Mouse (Mus musculus) c-Kit-positive CD71-negative TER-119-negative erythroid progenitor cells, embryonic 14.5 days (primary cell): ENCODE measurements around the gene Cd68.
"Not testable (repeated sequence)": the region's sequence is repeated elsewhere in the genome, so short reads cannot be mapped to it uniquely, and the experiment has no call there.

Experiments
- DNase-seq: peaks from one replicate; pipeline ENCODE4 v3.0.0-alpha.2; 2013; ENCODE audit warnings: low read depth

The Cd68 gene

DNA sequence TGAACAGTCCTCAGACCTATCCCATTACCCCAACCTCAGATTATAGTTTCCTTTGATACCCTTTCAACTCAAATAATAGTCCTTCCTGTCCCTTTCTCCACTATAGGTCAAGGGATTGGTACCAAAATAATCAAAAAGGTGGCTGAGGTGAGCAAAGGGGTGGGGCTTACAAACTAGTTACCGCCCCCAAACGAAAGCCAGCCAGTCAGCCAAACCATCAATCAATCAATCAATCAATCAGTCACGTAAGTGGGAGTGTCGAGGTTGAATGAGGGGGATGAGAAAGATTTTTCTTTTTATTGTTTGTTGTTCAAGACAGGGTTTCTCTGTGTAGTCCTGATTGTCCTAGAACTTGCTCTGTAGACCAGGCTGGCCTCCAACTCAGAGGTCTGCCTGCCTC, 42.9 kb downstream of the Cd68 start:
- no peak for DNase-seq

DNA sequence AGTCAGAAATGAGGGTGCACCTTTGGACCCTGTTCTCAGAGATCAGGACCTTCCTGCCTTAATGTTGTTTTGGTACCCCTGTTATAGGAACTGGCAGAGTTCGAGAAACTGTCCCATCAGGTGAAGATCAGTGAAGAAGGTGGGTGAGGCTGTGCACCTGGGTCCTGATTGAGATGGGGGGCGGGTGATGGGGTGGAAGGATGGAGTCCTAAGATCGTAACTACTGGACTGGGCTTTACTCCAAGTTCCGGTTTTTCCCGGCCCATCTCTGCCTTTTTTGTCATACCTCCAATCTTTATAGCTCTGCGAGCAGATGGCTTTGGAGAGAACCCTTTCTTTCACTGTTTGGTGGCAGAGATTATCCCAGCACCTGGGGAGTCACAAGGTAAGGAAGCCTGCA, 43.5 kb downstream of the Cd68 start:
- DNase-seq, result no peak

DNA sequence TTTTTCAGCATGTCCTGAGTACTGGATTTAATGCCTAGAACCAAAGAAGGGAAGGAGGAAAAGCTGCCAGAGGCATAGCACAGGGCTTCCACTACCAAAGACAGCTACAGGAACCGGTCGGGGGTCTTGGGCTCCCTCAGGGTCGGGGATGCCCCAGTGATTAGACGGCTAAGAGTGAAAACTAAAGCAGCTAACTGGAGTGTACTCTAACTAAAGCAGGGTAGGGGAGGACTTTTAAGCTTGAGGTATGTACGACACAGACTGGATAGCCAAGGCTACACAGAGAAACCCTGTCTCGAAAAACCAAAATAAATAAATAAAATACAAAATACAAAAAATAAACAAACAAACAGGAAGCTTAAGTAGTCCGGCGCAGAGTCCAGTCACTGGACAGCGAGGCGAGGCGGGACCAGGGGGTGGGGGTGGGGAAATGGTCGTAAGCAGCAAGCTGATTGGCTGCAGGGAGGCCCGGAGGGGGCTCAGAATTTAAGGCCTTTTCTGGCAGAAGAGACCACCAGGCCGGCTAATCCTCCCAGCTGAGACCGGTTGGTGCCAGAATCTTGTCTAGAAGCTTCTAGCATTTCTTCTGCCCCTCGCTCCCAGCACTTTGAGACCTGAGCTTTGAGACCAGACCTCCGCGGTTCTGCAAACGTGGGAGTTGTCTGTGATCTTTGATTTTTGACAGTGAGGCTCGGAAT, 44.2 kb downstream of the Cd68 start, which contains the start of gene Sat2:
TSS of gene Sat2 (plus strand) at position 454 of the 698 bp plus-strand sequence.
- no peak for DNase-seq

DNA sequence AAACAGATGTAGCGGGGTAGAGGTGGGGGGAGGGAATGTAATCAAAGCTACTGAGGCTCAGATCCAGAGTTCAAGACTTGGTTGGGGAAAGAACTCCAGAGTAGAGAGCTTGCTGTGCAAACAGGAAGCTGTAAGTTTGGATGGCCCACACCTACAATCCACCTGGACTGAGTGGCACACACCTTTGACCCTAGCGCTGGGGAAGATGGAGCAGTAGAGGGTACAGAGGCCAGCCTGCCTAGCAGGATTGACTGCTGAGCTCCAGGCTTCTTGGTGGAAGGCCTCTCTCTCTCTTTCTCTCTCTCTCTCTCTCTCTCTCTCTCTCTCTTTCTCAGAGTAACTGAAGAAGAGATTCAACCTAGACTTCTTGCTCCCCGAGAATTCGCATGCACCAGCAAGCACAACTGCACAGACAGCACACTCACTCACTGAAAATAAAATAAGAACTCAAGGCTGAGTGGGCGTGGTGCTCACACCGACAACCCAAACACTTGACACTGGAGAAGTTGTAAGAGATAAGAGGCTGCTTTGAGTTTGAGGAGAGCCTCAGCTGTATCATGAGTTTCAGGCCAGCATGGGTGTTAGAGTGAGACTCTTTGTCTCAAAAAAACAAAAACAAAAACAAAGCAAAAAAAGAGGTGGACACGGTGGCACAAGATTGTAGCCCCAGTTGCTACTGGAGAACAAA, 45.4 kb downstream of the Cd68 start:
- DNase-seq, result no peak

DNA sequence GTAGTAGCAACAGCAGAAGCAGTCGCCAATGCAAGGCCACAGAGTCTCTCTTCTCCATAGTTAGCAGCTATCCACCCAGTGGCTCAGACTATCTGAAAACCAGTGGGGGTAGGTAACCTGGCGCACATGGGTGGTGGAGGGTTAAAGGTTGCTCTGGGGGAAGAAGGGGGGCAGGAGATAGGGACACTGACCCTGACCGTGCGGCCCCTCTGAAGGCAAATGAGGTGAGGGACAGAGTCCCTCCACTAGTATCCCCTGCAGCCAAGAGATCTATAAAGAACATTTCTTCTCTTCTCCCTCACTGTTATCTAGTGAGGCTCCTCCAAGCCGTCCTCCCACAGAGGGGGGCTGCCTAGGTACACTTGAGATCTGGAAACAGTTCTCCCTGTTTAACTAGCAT, 48.1 kb downstream of the Cd68 start, which contains the start of gene Shbg:
TSS of gene Shbg (minus strand) at position 101 of the 400 bp plus-strand sequence.
- DNase-seq, result no peak

- DNase-seq, result no peak
These were observed 49.2 kb downstream of the Cd68 start for GRCm38 (mm10) chr11:69616781-69617180.

GRCm38 (mm10) chr11:69614257-69614588, 51.7 kb downstream of the Cd68 start:
- not testable (repeated sequence) for DNase-seq
